Mouse (Mus musculus) midbrain, embryonic 14.5 days (tissue): ENCODE measurements around the gene Ankrd34a. TPM values are rescaled to one million over a fixed set of nuclear protein-coding genes. Genes with fewer than 3 reads are reported as not detected.

ENCODE experiments used
- ATAC-seq: fragments of 200-750 bp; cut with Nextera tagmentation; 2 replicates; pipeline ENCODE4 v1.8.0; 2017; ENCODE audit warnings: moderate number of reproducible peaks, moderate library complexity; ENCODE audit not compliant: low FRiP score, low TSS enrichment
- DNase-seq: peaks from one replicate; pipeline ENCODE4 v3.0.0-alpha.2; 2015
- H3K27ac ChIP-seq: fragments of 300-500 bp; sonication (generic); replicated peaks from 2 replicates; pipeline ENCODE4 v1.5.1; 2014; ENCODE audit warnings: mild to moderate bottlenecking, low read depth, low read length, moderate library complexity
- H3K27me3 ChIP-seq: fragments of 300-500 bp; sonication (generic); 2 replicates; pipeline ENCODE4 v1.6.1; 2014; ENCODE audit warnings: low read length, control low read depth, mixed read lengths; ENCODE audit not compliant: control insufficient read depth, insufficient read depth
- H3K36me3 ChIP-seq: fragments of 300-500 bp; sonication (generic); 2 replicates; pipeline ENCODE4 v1.6.1; 2014; ENCODE audit warnings: low read length, control low read depth; ENCODE audit not compliant: control insufficient read depth, insufficient read depth
- H3K4me1 ChIP-seq: fragments of 300-500 bp; sonication (generic); 2 replicates; pipeline ENCODE4 v1.6.1; 2014; ENCODE audit warnings: mild to moderate bottlenecking, antibody characterized with exemption, low read length, control low read depth; ENCODE audit not compliant: control insufficient read depth, insufficient read depth
- H3K4me2 ChIP-seq: fragments of 300-500 bp; sonication (generic); 2 replicates; pipeline ENCODE4 v1.6.1; 2014; ENCODE audit warnings: mild to moderate bottlenecking, low read length, moderate library complexity
- H3K4me3 ChIP-seq: fragments of 300-500 bp; sonication (generic); replicated peaks from 2 replicates; pipeline ENCODE4 v1.5.1; 2014; ENCODE audit warnings: low read depth, low read length
- H3K9ac ChIP-seq: fragments of 300-500 bp; sonication (generic); replicated peaks from 2 replicates; pipeline ENCODE4 v1.6.1; 2014; ENCODE audit warnings: mild to moderate bottlenecking, low read length, moderate library complexity
- H3K9me3 ChIP-seq: fragments of 300-500 bp; sonication (generic); 2 replicates; pipeline ENCODE4 v1.6.1; 2016; ENCODE audit warnings: low read length, control low read depth, mixed read lengths; ENCODE audit not compliant: control insufficient read depth
- WGBS: fragments of 180-500 bp; shearing (Covaris S2); extraction: QIAGEN DNeasy Blood & Tissue Kit; methylation state at CpG from one replicate; pipeline ENCODE4 v1.1.7; 2014; 5-methylcytosine and 5-hydroxymethylcytosine counted together
- polyA plus RNA-seq: library from polyadenylated mRNA; unstranded; fragments of >200 nt; fragmentation: Nextera tagmentation; extraction: Ambion mirVana; gene quantifications from 2 replicates; pipeline ENCODE4 v1.2.1, GENCODE M21; 2014

Ankrd34a gene
- 12.0 and 13.7 TPM in 2 replicates for polyA plus RNA-seq

- Histone ChIP-seq H3K36me3 (no peaks in the 10 kb centered on the region), H3K9ac (peak within 1 kb of the TSS; percentile 68), H3K4me2 (peak within 1 kb of the TSS; percentile 100), H3K4me1 (peaks cover 48% of the 10 kb centered on the region), H3K27me3 (no peaks in the 10 kb centered on the region), H3K27ac (peak within 1 kb of the TSS; percentile 39), H3K9me3 (no peaks in the 10 kb centered on the region), H3K4me3 (peak within 1 kb of the TSS; percentile 48)
- under 1% methylated on average over 22 of the region's 23 CpGs for WGBS
- ATAC-seq (no peak), DNase-seq (peak; percentile 74)
These were observed at the start of gene Ankrd34a for GRCm38 (mm10) chr3:96596228-96596707. Gene Ankrd34a (plus strand): TSS chr3:96596636.

GRCm38 (mm10) chr3:96546880-96547279 is 49.6 kb upstream of the Ankrd34a start:
- Histone ChIP-seq H3K36me3 (no peaks in the 10 kb centered on the region), H3K4me2 (peak overlapping the region; percentile 13; the same call in 1 of the 2 replicates), H3K27ac (no peak overlapping the region), H3K4me1 (no peaks in the 10 kb centered on the region), H3K4me3 (no peak overlapping the region), H3K9me3 (no peaks in the 10 kb centered on the region), H3K27me3 (peaks cover 4% of the 10 kb centered on the region; the same call in 1 of the 2 replicates), H3K9ac (no peak overlapping the region)
- WGBS = 49% methylated on average over 4 of the region's 4 CpGs
- ATAC-seq = no peak
- no peak for DNase-seq

GRCm38 (mm10) chr3:96547389-96547960 is 49.0 kb upstream of the Ankrd34a start:
- Histone ChIP-seq H3K4me2 (peak overlapping the region; percentile 34), H3K27me3 (peaks cover 4% of the 10 kb centered on the region; the same call in 1 of the 2 replicates), H3K4me3 (no peak overlapping the region), H3K9me3 (no peaks in the 10 kb centered on the region), H3K9ac (no peak overlapping the region), H3K36me3 (no peaks in the 10 kb centered on the region), H3K4me1 (no peaks in the 10 kb centered on the region), H3K27ac (no peak overlapping the region)
- DNase-seq = peak; percentile 86
- WGBS = 7% methylated on average over 14 of the region's 14 CpGs
- ATAC-seq = no peak

GRCm38 (mm10) chr3:96548824-96549223 is 47.6 kb upstream of the Ankrd34a start:
- 85% methylated on average over 7 of the region's 7 CpGs for WGBS
- no peaks in the 10 kb centered on the region for H3K9me3 ChIP-seq
- H3K4me3 ChIP-seq = no peak overlapping the region
- H3K4me1 ChIP-seq = no peaks in the 10 kb centered on the region
- DNase-seq (no peak), ATAC-seq (no peak)
- no peak overlapping the region for H3K27ac ChIP-seq
- no peak overlapping the region for H3K9ac ChIP-seq
- H3K4me2 ChIP-seq = no peak overlapping the region
- H3K36me3 ChIP-seq = no peaks in the 10 kb centered on the region
- peaks cover 4% of the 10 kb centered on the region; the same call in 1 of the 2 replicates for H3K27me3 ChIP-seq

GRCm38 (mm10) chr3:96549346-96549745 is 47.1 kb upstream of the Ankrd34a start:
- Histone ChIP-seq H3K4me3 (no peak overlapping the region), H3K4me1 (no peaks in the 10 kb centered on the region), H3K9me3 (no peaks in the 10 kb centered on the region), H3K27me3 (peaks cover 4% of the 10 kb centered on the region; the same call in 1 of the 2 replicates), H3K9ac (no peak overlapping the region), H3K27ac (no peak overlapping the region), H3K4me2 (no peak overlapping the region), H3K36me3 (no peaks in the 10 kb centered on the region)
- WGBS = 80% methylated on average over 5 of the region's 5 CpGs
- DNase-seq (no peak), ATAC-seq (no peak)

GRCm38 (mm10) chr3:96551203-96551602 is 45.2 kb upstream of the Ankrd34a start:
- H3K4me1 ChIP-seq = no peaks in the 10 kb centered on the region
- ATAC-seq (no peak), DNase-seq (peak; percentile 81)
- WGBS = 23% methylated on average over 8 of the region's 8 CpGs
- no peak overlapping the region for H3K4me2 ChIP-seq
- no peak overlapping the region for H3K4me3 ChIP-seq
- no peaks in the 10 kb centered on the region for H3K9me3 ChIP-seq
- no peaks in the 10 kb centered on the region for H3K36me3 ChIP-seq
- H3K27me3 ChIP-seq = peaks cover 3% of the 10 kb centered on the region; the same call in 1 of the 2 replicates
- no peak overlapping the region for H3K27ac ChIP-seq
- H3K9ac ChIP-seq = no peak overlapping the region

- peaks cover 5% of the 10 kb centered on the region; the same call in 1 of the 2 replicates for H3K4me1 ChIP-seq
- no peak overlapping the region for H3K4me3 ChIP-seq
- H3K27ac ChIP-seq = no peak overlapping the region
- H3K36me3 ChIP-seq = no peaks in the 10 kb centered on the region
- no peaks in the 10 kb centered on the region for H3K27me3 ChIP-seq
- no peak overlapping the region for H3K9ac ChIP-seq
- no peak for ATAC-seq
- no peak overlapping the region for H3K4me2 ChIP-seq
- 81% methylated on average over 7 of the region's 7 CpGs for WGBS
- no peaks in the 10 kb centered on the region for H3K9me3 ChIP-seq
- DNase-seq = no peak
These were observed 44.5 kb upstream of the Ankrd34a start for GRCm38 (mm10) chr3:96551890-96552289.

- no peak for DNase-seq
These were observed 42.8 kb upstream of the Ankrd34a start for GRCm38 (mm10) chr3:96553601-96554000.

GRCm38 (mm10) chr3:96554251-96554650 is 42.2 kb upstream of the Ankrd34a start:
- Histone ChIP-seq H3K4me1 (peaks cover 15% of the 10 kb centered on the region), H3K4me3 (no peak overlapping the region), H3K27ac (no peak overlapping the region), H3K27me3 (no peaks in the 10 kb centered on the region), H3K9me3 (no peaks in the 10 kb centered on the region), H3K9ac (no peak overlapping the region), H3K4me2 (no peak overlapping the region), H3K36me3 (no peaks in the 10 kb centered on the region)
- ATAC-seq (no peak), DNase-seq (no peak)
- WGBS = 86% methylated on average over 6 of the region's 6 CpGs

More at GRCm38 (mm10) chr3:96553601-96554000, 42.8 kb upstream of the Ankrd34a start:
- no peak overlapping the region for H3K4me3 ChIP-seq
- H3K4me2 ChIP-seq = no peak overlapping the region
- peaks cover 9% of the 10 kb centered on the region; the same call in 1 of the 2 replicates for H3K4me1 ChIP-seq
- H3K9me3 ChIP-seq = no peaks in the 10 kb centered on the region
- no peak overlapping the region for H3K9ac ChIP-seq
- H3K27ac ChIP-seq = no peak overlapping the region
- H3K36me3 ChIP-seq = no peaks in the 10 kb centered on the region
- WGBS = 85% methylated on average over 6 of the region's 6 CpGs
- no peaks in the 10 kb centered on the region for H3K27me3 ChIP-seq
- ATAC-seq = no peak
